Mouse (Mus musculus): ENCODE results near the gene Zfp429. TPM values are rescaled to one million over a fixed set of nuclear protein-coding genes. Genes with fewer than 3 reads are reported as not detected.
A peak's percentile ranks its signal among the peaks of the same experiment; 100 is the strongest.
"Not testable (repeated sequence)": the region's sequence is repeated elsewhere in the genome, so short reads cannot be mapped to it uniquely, and the experiment has no call there.

Zfp429 gene
- total RNA-seq (2021), result 1 to 10 TPM; 4.7 to 6.0 TPM
- long read RNA-seq, experiment 1, partial matches to known transcripts, result 0 of 6 reads
- long read RNA-seq, experiment 1, other reads (novel, unspliced or antisense), result 5 of 6 reads
- long read RNA-seq, experiment 2, partial matches to known transcripts, result 0 of 4 reads
- long read RNA-seq, experiment 2, other reads (novel, unspliced or antisense), result 3 of 4 reads

DNA sequence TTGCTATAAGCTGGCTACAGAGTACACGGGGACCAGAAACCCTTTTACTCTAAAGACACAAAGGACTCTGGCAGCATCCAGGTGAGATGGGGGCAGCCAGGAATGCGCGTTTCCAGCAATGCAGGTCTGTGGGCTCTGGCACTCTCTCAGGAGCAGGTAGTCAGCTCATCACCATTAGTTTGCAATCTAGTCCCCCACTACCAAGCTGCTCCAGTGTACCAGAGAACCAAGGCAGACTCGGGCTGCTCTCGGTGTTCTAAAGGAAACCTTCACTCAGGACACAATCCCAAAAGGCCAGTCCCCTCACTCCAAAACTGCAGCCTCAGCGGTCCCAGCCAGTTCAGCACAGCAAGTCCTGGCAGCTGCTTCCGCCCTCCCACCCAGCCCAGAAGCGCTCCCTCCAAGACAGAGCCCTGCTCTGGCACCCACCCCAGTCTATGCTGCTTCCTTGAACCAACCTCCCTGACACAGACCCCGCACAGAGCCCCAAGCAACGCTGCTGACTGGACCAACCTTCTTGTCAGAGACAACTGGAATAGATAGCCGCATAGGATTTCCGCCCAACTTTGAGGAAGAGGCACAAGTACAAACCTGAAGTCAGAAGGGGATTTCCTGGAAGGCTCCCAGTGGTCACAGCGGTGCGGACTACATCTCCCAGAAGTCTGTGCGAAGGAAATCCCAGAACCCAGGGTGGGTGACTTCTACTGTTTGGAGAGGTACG, at the start of gene Zfp429:
Gene Zfp429 (minus strand): TSS at position 637 of the 721 bp plus-strand sequence.
- DNase-seq (ENCODE audit: low spot score in 2 of 2), result peak in 1 of 2 experiments; percentile 41

- not testable (repeated sequence) for DNase-seq (ENCODE audit: low spot score in 2 of 2)
These were observed 37.5 kb upstream of the Zfp429 start for GRCm38 (mm10) chr13:67437095-67437494.

DNA sequence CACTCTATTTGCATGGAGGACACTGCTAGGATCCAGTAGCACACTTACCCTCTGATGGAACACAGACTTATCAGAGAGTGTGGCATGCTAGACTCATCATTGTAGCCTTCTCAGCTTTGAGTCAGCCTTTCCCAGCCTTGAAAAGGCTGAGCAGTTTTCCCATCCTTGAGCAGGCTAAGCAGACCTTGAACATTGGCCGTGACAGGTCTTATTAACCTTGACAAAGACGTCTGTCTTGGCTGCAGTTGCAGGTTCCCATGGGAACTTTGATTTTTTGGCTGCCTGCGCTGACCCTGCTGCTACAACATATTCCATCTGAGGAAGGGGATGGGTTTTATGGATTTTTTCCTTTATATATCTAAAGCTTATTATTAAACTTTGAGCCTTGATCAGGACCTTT, 28.5 kb upstream of the Zfp429 start:
- DNase-seq (ENCODE audit: low spot score in 2 of 2), result no peak

DNA sequence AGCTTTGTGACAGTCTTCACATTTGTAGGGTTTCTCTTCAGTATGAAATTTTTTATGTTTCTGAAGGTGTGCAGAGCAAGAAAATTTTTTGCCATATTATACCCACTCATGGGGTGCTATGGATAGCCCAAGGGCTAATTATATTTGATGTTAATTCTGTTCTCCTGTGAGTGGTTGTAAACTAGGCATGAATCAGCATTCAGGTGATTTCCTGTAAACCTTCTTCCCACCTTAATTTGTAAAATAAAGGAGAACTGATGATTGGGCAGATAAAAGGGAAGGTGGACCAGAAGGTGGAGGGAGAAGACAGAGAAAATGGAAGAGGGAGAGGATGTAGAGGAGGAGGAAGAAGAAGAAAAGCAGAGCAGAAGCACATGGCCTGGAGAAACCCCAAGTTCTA, 26.1 kb upstream of the Zfp429 start:
- DNase-seq (ENCODE audit: low spot score in 2 of 2), result not testable (repeated sequence)

DNA sequence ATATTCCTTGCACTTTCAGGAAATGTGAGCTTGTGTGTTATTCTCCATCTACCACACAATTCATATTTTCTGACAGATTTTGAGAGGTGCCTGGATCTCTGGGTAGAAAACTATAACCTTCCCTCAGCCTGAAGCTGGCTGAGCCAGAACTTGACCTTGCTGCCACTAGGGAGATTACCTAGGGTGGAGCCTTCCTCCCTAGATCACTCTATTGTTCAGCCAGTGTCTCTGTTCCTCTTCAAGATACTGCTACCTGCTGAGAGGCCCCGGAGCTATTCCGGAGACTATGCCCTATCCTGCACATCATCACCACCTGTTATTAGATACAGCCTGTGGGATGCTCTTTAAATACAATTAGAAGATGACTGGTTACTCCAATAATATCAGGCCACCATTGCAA, 22.9 kb upstream of the Zfp429 start:
- DNase-seq (ENCODE audit: low spot score in 2 of 2), result not testable (repeated sequence)

DNA sequence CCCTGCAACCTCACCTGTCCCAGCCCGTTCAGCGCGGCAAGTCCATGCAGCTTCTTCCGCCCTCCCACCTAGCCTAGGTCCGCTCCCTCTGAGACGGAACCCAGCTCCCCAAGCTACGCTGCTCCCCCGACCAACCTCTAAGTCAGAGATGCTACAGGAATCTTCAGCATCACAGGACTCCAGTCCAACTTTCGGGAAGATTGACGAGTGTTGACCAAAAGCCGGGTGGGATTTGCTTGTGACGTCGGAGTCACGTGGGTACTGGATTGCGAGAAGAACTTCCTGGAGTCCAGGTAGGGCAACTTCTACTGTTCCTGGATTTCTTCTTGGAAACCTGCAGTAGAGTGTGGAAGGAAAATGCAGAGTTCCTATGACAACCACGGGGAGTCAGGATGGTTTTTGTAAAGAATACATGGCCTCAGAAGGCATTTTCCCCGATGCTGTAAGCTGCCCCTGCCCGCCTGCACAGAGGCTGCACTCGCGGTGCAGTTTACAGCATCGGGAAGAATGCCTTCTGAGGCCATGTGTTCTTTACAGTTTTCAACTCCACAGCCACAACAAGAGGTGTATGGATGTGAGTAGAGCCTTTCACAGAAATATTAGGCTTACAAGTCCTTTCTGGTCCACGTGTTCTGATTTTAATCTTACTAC, 21.7 kb upstream of the Zfp429 start, which contains the start of gene Zfp459:
Gene Zfp459 (minus strand): TSS at position 212 of the 651 bp plus-strand sequence.
- DNase-seq (ENCODE audit: low spot score in 2 of 2), result no peak

GRCm38 (mm10) chr13:67420558-67421206, 21.1 kb upstream of the Zfp429 start:
- no peak for DNase-seq (ENCODE audit: low spot score in 2 of 2)

DNA sequence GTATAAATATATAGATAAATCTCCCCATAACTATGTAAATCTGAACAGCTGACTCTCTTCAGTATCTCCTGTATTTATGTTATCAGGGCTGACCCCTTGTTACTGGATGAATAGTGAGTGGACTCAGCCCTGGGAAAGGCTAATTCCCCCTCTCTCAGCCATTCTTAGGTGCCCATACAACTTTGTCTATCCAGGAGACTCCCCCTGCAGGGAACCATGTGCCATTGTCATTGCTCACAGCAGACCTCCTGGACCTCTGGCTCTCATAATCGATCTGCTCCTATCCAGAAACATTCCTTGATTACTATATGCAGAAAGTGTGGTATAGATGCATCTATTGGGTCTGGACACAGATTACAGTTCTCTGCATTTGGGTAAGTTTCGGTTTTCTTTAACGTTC, 17.2 kb upstream of the Zfp429 start:
- DNase-seq (ENCODE audit: low spot score in 2 of 2), result no peak

GRCm38 (mm10) chr13:67415759-67416158, 16.1 kb upstream of the Zfp429 start:
- DNase-seq (ENCODE audit: low spot score in 2 of 2), result no peak

DNA sequence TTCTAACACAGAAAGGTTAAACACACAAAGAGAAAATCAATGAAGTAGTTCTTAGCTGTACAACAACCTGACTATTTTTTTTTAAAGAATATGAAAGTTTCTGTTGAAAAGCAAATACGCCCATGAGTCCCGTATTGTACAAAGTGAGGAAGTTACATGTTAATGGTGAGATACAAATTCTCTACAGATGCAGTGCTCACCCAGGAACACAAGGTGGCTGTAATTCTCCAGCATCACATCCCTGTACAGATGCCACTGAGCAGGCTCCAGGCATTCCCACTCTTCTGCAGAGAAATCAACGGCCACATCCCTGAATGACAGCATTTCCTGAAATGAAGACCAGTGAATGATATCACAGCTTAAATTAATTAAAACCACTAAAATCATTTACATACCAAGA, 14.0 kb upstream of the Zfp429 start:
- not testable (repeated sequence) for DNase-seq (ENCODE audit: low spot score in 2 of 2)

DNA sequence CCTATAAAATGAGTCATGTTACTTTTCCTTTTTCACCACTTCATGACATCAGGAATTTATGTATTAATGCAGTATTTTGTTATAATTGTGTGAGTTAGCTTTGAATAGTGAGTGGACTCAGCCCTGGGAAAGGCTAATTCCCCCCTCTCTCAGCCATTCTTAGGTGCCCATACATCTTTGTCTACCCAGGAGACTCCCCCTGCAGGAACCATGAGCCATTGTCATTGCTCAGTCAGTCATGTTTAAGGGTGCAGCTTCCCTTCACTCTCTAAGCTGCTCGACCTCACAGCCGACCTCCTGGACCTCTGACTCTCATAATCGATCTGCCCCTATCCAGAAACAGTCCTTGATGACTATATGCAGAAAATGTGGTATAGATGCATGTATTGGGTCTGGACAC, 23.4 kb downstream of the Zfp429 start:
- DNase-seq (ENCODE audit: low spot score in 2 of 2), result not testable (repeated sequence)

GRCm38 (mm10) chr13:67375050-67375911, 24.3 kb downstream of the Zfp429 start, which contains the start of the genes Gm28041 and Zfp456:
Gene Gm28041, minus strand, starts transcription at chr13:67375733.
Gene Zfp456, minus strand, starts transcription at chr13:67375810.
- peak in 1 of 2 experiments; percentile 22 for DNase-seq (ENCODE audit: low spot score in 2 of 2)

DNA sequence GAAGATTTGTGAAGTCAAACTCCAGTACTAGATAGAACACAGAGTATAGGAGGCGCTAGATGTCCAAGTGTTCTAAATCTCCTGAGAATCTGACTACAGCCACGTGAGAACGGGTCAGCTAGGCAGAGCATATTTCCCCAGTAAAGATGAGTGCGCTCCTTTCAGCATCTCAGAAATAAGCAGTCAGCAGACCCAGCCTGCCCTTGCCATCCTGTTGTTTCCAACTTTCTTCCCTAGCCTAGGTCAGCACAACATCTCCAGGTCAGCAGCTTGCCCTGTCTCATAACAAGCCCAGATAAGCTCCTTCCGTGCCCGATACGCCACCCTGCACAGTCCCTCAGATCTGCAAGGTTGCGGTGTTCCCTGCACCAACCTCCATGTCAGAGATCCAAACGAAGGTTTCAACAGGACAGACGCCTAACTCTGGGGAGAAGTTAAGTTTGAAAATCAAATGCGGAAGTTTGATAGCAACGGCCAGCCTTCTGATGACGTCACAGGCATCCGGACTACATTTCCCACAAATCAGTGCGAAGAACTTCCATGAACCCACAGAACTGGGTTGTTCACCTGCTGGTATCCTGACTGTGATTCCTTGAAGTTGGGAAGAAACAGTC, 39.4 kb downstream of the Zfp429 start, which contains the start of the genes Gm28044 and Zfp953:
Gene Gm28044 (minus strand): TSS at position 406 of the 614 bp plus-strand sequence.
Gene Zfp953 (minus strand): TSS at position 475 of the 614 bp plus-strand sequence.
- DNase-seq (ENCODE audit: low spot score in 2 of 2), result peak; percentile 54 to 74

- no peak for DNase-seq (ENCODE audit: low spot score in 2 of 2)
These were observed 47.8 kb downstream of the Zfp429 start for GRCm38 (mm10) chr13:67351854-67352253.

DNA sequence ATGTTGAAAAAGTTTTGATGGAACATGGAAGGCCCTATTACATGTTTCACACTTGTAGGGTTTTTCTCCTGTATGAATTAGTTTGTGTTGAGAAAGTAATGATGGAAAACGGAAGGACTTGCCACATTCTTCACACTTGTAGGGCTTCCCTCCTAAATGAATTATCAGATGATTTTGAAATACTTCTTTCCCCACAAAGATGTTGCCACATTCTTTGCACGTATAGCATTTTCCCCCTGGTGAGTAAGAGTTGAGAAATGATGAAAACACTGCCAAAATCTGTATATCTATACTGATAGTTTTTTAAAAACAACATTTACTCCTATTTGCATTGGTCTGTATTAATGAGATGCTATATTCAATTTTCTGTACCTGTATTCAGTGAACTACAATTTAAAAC, 56.2 kb downstream of the Zfp429 start:
- no peak for DNase-seq (ENCODE audit: low spot score in 2 of 2)

Other genes with a start within 250 kb of the Zfp429 start
- 1 to 10 TPM; 7.5 to 9.3 TPM for gene Rsl1, start 226.6 kb downstream of the Zfp429 start, total RNA-seq (2021)
- 1 to 10 TPM; 3.1 to 3.6 TPM for gene Zfp455, start 205.3 kb downstream of the Zfp429 start, total RNA-seq (2021)
- 1 to 10 TPM; 6.2 to 6.9 TPM for gene Zfp458, start 121.4 kb downstream of the Zfp429 start, total RNA-seq (2021)
- 1 to 10 TPM; 3.2 to 3.9 TPM for gene Zfp457, start 93.3 kb downstream of the Zfp429 start, total RNA-seq (2021)
- 1 to 10 TPM; 5.0 to 5.1 TPM for gene Zfp595, start 67.2 kb downstream of the Zfp429 start, total RNA-seq (2021)
- gene Gm28044, start 39.3 kb downstream of the Zfp429 start, total RNA-seq (2021), result 1 to 10 TPM; 1.3 to 2.4 TPM
- gene Zfp953, start 39.2 kb downstream of the Zfp429 start, total RNA-seq (2021), result 1 to 10 TPM; 3.0 to 3.2 TPM
- 1 to 10 TPM; 1.1 to 1.2 TPM for gene Gm28041, start 24.1 kb downstream of the Zfp429 start, total RNA-seq (2021)
- 1 to 10 TPM; 1.8 to 2.5 TPM for gene Zfp456, start 24.0 kb downstream of the Zfp429 start, total RNA-seq (2021)
- 1 to 10 TPM in 1 of 2 experiments, under 1 TPM in 1; 0.85 to 1.5 TPM for gene Zfp459, start 21.6 kb upstream of the Zfp429 start, total RNA-seq (2021)
- 10 to 100 TPM; 14.9 to 15.5 TPM for gene Zfp874a, start 51.8 kb upstream of the Zfp429 start, total RNA-seq (2021)
- gene Zfp874b, start 84.4 kb upstream of the Zfp429 start, total RNA-seq (2021), result 10 to 100 TPM; 14.2 to 16.1 TPM
- gene Zfp58, start 100.7 kb upstream of the Zfp429 start, total RNA-seq (2021), result 1 to 10 TPM; 8.4 to 8.5 TPM
- not detected for gene Gm26965, start 126.3 kb upstream of the Zfp429 start, total RNA-seq (2021)
- gene Zfp87, start 126.4 kb upstream of the Zfp429 start, total RNA-seq (2021), result 10 to 100 TPM; 18.7 to 23.0 TPM
- 10 to 100 TPM; 10.4 to 11.8 TPM for gene Zfp748, start 154.0 kb upstream of the Zfp429 start, total RNA-seq (2021)
- 1 to 10 TPM; 9.0 to 9.1 TPM for gene Zfp729b, start 209.9 kb upstream of the Zfp429 start, total RNA-seq (2021)
- 1 to 10 TPM in 1 of 2 experiments, under 1 TPM in 1; 0.51 to 1.0 TPM for gene Gm49345, start 237.9 kb upstream of the Zfp429 start, total RNA-seq (2021)
- gene Zfp729a, start 238.0 kb upstream of the Zfp429 start, total RNA-seq (2021), result 1 to 10 TPM; 7.6 to 8.2 TPM

Data from adrenal gland, postnatal 4 days (tissue).